Mouse (Mus musculus) gastrocnemius, adult 2 months (tissue): Measurements from ENCODE around the gene Tjp3. TPM values are rescaled to one million over a fixed set of nuclear protein-coding genes. Genes with fewer than 3 reads are reported as not detected.
A peak's percentile ranks its signal among the peaks of the same experiment; 100 is the strongest.

Experiments used
- DNase-seq: peaks from one replicate; pipeline ENCODE4 v3.0.0; 2022
- H3K27ac ChIP-seq: fragments of 200-600 bp; 2 replicates; pipeline ENCODE4 v1.8.1; 2022; ENCODE audit warnings: mild to moderate bottlenecking
- H3K4me3 ChIP-seq: fragments of 200-600 bp; 2 replicates; pipeline ENCODE4 v1.8.1; 2022; ENCODE audit warnings: mild to moderate bottlenecking, moderate library complexity
- CTCF ChIP-seq: fragments of 200-600 bp; IDR thresholded peaks from 2 replicates; pipeline ENCODE4 v1.8.1; 2022; ENCODE audit warnings: antibody characterized with exemption, mild to moderate bottlenecking, moderate library complexity
- intact Hi-C: fragments of 180-260 bp; cut with DNase I; formaldehyde crosslinking; loops from one replicate; pipeline ENCODE4 v1.15.1; 2025
- total RNA-seq, 2 experiments: library from RNA; stranded (reverse); gene quantifications; 2 replicates each; pipeline ENCODE4 v1.2.3; 2021

The Tjp3 gene
- total RNA-seq, 2 experiments from 2014 or later: not detected

DNA sequence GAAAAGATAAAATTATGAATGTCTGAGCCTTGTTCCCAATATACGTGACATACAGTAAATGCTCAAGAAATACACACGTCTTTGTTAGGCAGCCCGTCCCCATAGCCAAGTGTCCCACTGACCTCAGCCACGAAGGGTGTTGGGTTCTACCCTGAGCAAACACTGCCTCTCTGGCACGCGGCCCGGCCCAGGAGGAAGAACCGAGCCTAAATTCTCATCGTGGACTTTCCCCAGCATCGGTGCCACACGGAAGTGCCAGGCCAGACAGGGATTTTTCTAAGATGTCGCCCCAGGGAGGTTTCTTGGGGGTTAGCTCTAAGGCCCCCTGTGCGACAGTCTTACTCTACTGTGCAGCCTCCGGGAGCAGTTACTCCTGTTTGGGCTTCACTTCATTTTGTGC lies 1.6 kb downstream of the Tjp3 start:
- DNase-seq: no peak
- H3K27ac ChIP-seq: no peak overlapping the region
- intact Hi-C loops: loop anchor here (2.0 to 5.0 kb wide), 4 partner anchors 15 to 162 kb away; partner anchors contain the start of gene Hmg20b
- no peak overlapping the region for H3K4me3 ChIP-seq
- no peak for TF ChIP-seq CTCF

GRCm38 (mm10) chr10:81289278-81289677 lies 2.1 kb downstream of the Tjp3 start:
- intact Hi-C loops: loop anchor here (2.0 to 5.0 kb wide), 3 partner anchors 16 to 163 kb away; no protein-coding TSS in a partner anchor
- Histone ChIP-seq H3K27ac (no peak overlapping the region), H3K4me3 (no peak overlapping the region)
- peak; percentile 91 for TF ChIP-seq CTCF
- peak; percentile 76 for DNase-seq

DNA sequence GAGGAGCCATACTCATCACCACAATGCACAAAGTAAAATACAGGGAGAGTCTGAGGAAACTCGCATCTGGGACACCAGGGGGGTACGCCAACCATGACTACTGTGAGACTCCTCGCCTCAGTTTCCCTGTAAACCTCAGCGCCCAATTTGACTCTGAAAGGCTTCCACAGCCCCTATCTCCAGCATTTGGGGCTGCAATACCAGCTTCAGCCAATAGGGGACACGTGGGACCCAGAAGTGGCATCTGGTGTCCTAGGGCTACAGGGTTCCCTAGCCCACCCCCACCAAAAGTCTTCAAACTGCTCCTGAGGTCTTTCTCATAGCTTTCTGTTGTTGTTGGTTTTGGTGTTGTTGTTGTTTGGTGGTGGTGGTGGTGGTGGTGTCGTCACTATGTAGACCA lies 2.8 kb downstream of the Tjp3 start:
- Histone ChIP-seq H3K27ac (no peak overlapping the region), H3K4me3 (no peak overlapping the region)
- peak; percentile 64 for TF ChIP-seq CTCF
- DNase-seq: no peak
- intact Hi-C loops: loop anchor here (2.0 to 5.0 kb wide), 3 partner anchors 16 to 164 kb away; no protein-coding TSS in a partner anchor

DNA sequence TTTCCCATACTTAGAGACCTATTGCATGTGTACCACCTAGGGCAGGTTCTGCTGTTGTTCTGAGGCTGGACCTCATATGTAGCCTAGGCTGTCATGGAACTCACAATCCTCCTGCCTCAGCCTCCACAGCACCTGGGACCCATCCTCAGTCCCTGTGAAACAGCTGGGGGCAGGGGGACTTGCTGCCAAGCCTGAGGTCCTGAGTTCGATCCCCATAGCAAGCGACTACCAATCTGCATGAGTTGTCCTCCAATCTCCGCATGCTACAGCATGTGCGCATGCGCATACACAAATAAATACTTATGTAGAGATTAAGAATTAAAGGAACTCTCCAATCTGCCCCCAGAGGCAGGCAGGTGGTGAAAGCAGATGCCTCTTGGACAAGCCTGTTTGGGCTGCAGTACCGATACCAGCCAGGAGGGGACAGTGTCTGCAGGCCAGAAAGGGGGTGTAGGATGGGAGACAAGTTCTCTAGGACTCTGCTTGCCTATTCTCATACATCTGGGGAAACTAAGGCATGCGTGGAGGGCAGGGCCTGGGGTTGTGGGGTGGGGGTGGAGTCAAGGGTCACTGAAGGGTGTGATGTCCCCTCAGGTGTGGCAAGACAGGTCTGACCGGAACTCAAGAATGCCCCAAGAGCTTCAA lies 3.7 kb downstream of the Tjp3 start:
- peak; percentile 71 for DNase-seq
- Histone ChIP-seq H3K4me3 (no peak overlapping the region), H3K27ac (no peak overlapping the region)
- TF ChIP-seq CTCF: peak; percentile 85
- intact Hi-C loops: loop anchor here (2.0 to 5.0 kb wide), 3 partner anchors 17 to 165 kb away; no protein-coding TSS in a partner anchor

DNA sequence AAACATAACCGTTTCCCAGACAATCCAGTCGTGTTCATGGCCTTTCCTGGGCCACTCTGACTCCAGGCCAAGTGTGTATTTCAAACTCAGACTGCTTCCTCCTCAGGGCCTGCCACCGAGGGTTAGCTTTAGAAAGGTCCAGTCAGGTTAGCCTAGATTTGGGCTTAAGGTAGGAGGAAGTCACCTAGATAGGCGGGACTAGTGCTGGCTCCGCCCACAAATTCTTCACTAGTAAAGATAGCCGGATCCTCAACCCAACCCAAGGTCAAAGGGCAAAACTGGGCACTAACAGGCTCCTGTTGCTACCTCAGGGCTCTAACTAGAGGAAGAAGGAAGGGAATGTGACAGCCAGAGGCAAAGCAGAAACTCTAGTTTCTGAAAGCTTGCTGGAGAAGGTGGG lies 4.8 kb downstream of the Tjp3 start:
- TF ChIP-seq CTCF: no peak
- DNase-seq: no peak
- Histone ChIP-seq H3K27ac (no peak overlapping the region), H3K4me3 (no peak overlapping the region)
- intact Hi-C loops: loop anchor here (5.0 kb wide), 1 partner anchor 166 kb away; no protein-coding TSS in a partner anchor

DNA sequence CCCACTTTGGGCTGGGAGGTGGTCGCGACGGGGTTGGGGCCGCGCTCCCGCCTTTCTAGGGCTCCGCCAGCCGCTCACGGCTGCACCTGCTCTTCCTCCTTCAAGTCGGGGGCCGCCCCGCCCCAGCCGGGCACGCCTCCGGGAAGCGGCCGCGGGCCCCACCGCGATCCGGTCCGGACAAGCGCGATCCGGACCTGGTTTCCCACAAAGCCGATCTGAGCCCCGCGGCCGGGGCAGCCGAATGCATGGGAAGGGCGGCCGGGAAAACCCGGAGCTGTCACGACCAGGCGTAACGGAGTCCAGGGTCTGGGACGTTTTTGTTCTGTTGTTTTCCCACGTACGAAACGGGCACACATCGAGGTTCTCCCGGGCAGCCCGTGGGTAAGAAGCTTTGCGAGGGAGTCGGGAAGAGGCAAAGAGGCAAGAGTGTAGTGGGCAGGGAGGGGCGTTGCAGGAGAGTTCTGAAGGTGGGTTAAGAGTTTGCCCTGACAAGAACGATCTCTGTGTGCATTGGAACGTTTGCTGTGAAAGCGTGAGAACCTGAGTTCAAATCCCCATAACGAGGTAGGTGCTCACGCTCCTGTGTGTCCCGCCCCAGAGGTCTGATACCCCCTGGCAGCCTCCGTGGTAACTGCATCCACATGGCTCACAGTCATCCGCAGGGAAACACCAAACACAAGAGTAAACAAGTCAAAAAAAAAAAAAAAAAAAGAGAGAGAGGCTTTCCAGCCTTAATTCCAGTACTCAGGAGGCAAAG lies 5.5 kb downstream of the Tjp3 start:
- peak overlapping the region; percentile 67 for H3K4me3 ChIP-seq
- H3K27ac ChIP-seq: no peak overlapping the region
- peak; percentile 3; the same call in 1 of the 2 replicates for TF ChIP-seq CTCF

GRCm38 (mm10) chr10:81284719-81285118 lies 6.7 kb downstream of the Tjp3 start:
- Histone ChIP-seq H3K4me3 (no peak overlapping the region), H3K27ac (no peak overlapping the region)
- intact Hi-C loops: loop anchor here (5.0 kb wide), 1 partner anchor 168 kb away; no protein-coding TSS in a partner anchor
- no peak for DNase-seq
- TF ChIP-seq CTCF: no peak

More for the DNA sequence above, 5.5 kb downstream of the Tjp3 start:
- intact Hi-C loops: loop anchor here (5.0 kb wide), 1 partner anchor 166 kb away; no protein-coding TSS in a partner anchor
- peak; percentile 94 for DNase-seq

DNA sequence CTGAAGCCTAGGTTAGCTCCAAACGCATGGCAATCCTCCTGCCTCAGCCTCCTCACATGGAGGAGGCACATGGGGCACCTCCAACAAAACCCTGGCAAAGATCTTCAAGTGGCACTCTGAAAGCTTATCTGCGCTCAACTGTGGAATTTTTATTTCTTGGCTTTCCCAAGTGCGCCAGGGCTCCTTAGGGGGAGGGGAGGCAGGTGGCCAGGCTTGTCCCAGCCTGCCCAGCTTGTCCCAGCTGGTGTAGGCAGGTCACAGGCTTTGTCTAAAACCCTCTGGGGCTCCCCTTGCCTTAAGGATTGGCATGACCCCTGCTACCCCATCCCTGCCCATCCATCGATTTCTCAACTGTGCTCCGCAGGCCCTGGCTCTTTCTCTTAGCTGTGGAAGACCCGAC lies 7.2 kb downstream of the Tjp3 start:
- no peak for DNase-seq
- no peak for TF ChIP-seq CTCF
- intact Hi-C loops: no loop called here
- no peak overlapping the region for H3K4me3 ChIP-seq
- no peak overlapping the region for H3K27ac ChIP-seq

DNA sequence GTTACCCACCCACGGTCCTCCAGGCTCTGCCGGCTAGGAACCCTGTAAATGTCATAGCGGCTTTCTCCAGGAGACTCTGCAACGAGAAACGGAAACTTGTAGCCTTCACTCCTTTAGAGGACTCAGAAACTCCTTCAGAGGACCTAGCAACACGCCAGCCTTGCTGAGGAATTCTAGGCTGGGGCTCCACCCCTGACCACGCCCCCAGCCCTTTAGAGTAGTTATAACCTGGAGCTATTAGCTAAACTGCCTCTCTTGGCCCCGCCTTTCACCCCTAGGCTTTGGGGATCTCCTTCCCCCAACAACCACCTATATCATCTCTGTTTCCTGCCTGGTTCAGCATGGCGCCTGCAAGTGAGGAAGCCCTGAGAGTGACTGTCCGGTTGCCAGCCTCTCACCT lies 11.9 kb downstream of the Tjp3 start:
- TF ChIP-seq CTCF: no peak
- Histone ChIP-seq H3K27ac (no peak overlapping the region), H3K4me3 (no peak overlapping the region)
- intact Hi-C loops: no loop called here
- DNase-seq: no peak

GRCm38 (mm10) chr10:81277676-81278075 lies 13.7 kb downstream of the Tjp3 start:
- Histone ChIP-seq H3K27ac (no peak overlapping the region), H3K4me3 (no peak overlapping the region)
- TF ChIP-seq CTCF: no peak
- intact Hi-C loops: no loop called here
- DNase-seq: no peak

GRCm38 (mm10) chr10:81273842-81274241 lies 17.5 kb downstream of the Tjp3 start:
- intact Hi-C loops: no loop called here

GRCm38 (mm10) chr10:81272356-81272755 lies 19.0 kb downstream of the Tjp3 start:
- H3K27ac ChIP-seq: no peak overlapping the region

More at GRCm38 (mm10) chr10:81273842-81274241, 17.5 kb downstream of the Tjp3 start:
- H3K27ac ChIP-seq: no peak overlapping the region
- no peak overlapping the region for H3K4me3 ChIP-seq
- no peak for DNase-seq
- no peak for TF ChIP-seq CTCF

More at GRCm38 (mm10) chr10:81272356-81272755, 19.0 kb downstream of the Tjp3 start:
- intact Hi-C loops: no loop called here
- DNase-seq: no peak
- no peak overlapping the region for H3K4me3 ChIP-seq
- no peak for TF ChIP-seq CTCF
